Mouse (Mus musculus): ENCODE measurements around the gene Pax3.

DNA sequence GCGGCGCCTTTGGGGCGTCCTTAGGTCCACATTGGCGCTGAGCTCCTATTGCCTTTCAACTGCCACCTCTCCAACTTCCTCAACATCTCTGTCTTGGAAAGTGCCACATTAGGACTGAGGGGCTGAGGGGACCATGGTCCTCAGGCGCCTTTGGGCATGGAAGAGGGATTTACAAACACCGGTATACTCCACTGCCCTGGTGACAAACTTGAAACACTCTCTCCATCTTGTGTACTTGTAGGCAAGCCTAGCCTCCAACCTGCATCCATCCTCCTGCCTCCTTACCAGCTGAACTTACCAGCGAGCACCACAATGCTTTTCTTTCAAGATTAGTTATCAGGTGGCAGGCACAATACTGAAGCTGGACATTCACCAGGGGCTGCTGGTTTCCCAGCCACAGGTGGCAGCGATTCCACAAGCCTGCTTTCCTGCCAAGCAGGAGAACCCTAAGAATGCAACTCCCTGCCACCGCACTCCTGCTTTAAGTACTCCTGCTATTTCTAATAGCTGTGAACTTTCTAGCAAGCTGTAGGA lies 11.4 kb upstream of the Pax3 start:
- no peak for TF ChIP-seq POLR2A (IDR thresholded peaks at IDR 0.05; ENCODE audit: borderline replicate concordance, control insufficient read depth, low read depth, low read length)
- TF ChIP-seq CTCF (IDR thresholded peaks at IDR 0.05; ENCODE audit: control insufficient read depth, insufficient read depth, low read length): no peak

All from bone marrow, adult 2 months (tissue).